Mouse (Mus musculus) spleen, adult 2 months (tissue): ENCODE measurements around the gene Ssu72.

ENCODE experiments used
- CTCF ChIP-seq: fragments of 200-500 bp; IDR thresholded peaks from 2 replicates; pipeline ENCODE4 v1.5.1; 2011; ENCODE audit warnings: mild to moderate bottlenecking, inconsistent platforms; ENCODE audit not compliant: insufficient read depth, insufficient read length, insufficient replicate concordance; ENCODE audit errors: extremely low read depth
- POLR2A ChIP-seq: fragments of 200-500 bp; IDR thresholded peaks from 2 replicates; pipeline ENCODE4 v1.6.1; 2011; ENCODE audit warnings: low read depth, low read length, inconsistent platforms

DNA sequence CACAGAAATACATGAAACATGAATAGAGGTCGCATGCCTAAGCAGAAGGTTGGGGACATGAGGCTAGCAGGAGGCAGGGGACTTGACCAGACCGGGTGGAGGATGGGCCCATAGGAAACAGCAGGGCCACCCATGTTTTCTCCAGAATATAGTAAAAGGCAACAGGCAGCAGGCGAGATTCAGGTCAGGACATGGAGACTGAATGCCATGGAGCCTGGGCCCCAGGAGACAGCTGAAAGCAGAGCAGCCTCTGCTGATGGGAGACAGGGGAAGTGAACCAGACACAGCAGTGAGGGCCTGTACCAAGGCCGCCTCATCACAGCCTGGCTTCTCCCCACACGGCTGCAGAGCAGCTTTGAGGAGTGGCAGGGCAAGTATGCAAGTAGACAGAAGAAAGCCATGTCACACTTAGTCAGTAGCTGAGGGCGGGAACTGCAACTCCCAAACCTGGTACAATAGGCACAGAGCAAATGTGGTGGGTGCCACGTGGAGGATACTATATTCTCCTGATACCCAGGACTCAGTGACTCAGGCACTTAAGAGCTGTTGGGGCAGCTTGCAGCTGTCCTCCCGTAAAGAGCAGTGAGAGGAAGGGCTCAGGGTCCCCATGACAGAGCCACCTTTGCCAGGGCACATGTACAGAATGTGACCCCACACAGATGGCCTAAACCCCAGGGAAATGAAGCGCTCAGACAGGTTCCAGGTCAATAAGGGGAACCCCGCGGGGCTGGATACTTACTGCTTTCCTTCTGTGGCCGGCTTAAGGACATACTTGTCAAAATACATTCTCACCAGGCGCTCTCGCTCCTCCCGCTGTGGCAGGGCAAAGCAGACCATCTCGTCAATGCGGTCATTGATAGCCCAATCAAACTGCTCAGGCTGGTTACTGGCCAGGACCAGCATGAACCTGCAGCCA is 42.2 kb downstream of the Ssu72 start:
- TF ChIP-seq CTCF (no peak), POLR2A (no peak)
